Mouse (Mus musculus) spleen, adult 2 months (tissue): Measurements from ENCODE around the gene Serpinb3b. TPM values are rescaled to one million over a fixed set of nuclear protein-coding genes. Genes with fewer than 3 reads are reported as not detected.
"Not testable (repeated sequence)": the region's sequence is repeated elsewhere in the genome, so short reads cannot be mapped to it uniquely, and the experiment has no call there.

Source experiments
- DNase-seq, 2 experiments: peaks; one replicate each; pipeline versions ENCODE4 v3.0.0 to v3.0.0-alpha.2; 2012 to 2021; ENCODE audit warnings: low spot score in 2 of 2, low read depth in 1 of 2
- H3K27ac ChIP-seq: fragments of 200-500 bp; 2 replicates; pipeline ENCODE4 v1.5.1; 2012; ENCODE audit warnings: low read length, inconsistent platforms; ENCODE audit not compliant: insufficient read depth
- H3K27me3 ChIP-seq: fragments of 200-500 bp; 2 replicates; pipeline ENCODE4 v1.6.1; 2012; ENCODE audit warnings: mild to moderate bottlenecking, moderate library complexity, low read length, inconsistent platforms; ENCODE audit not compliant: control insufficient read depth, insufficient read depth
- H3K36me3 ChIP-seq: fragments of 200-500 bp; 2 replicates; pipeline ENCODE4 v1.6.1; 2012; ENCODE audit warnings: mild to moderate bottlenecking, low read length, inconsistent platforms; ENCODE audit not compliant: control insufficient read depth, insufficient read depth
- H3K4me1 ChIP-seq: fragments of 200-500 bp; 2 replicates; pipeline ENCODE4 v1.6.1; 2011; ENCODE audit warnings: inconsistent platforms; ENCODE audit not compliant: control insufficient read depth, insufficient read depth, insufficient read length
- H3K4me3 ChIP-seq: fragments of 200-500 bp; 2 replicates; pipeline ENCODE4 v1.5.1; 2011; ENCODE audit warnings: mild to moderate bottlenecking, inconsistent platforms; ENCODE audit not compliant: insufficient read depth, insufficient read length; ENCODE audit errors: extremely low read depth
- CTCF ChIP-seq: fragments of 200-500 bp; IDR thresholded peaks from 2 replicates; pipeline ENCODE4 v1.5.1; 2011; ENCODE audit warnings: mild to moderate bottlenecking, inconsistent platforms; ENCODE audit not compliant: insufficient read depth, insufficient read length, insufficient replicate concordance; ENCODE audit errors: extremely low read depth
- WGBS: fragments of 180-500 bp; shearing (Covaris S2); methylation state at CpG from one replicate; pipeline ENCODE4 v1.1.7; 2018; 5-methylcytosine and 5-hydroxymethylcytosine counted together
- polyA plus RNA-seq: library from polyadenylated mRNA; depleted of rRNA; stranded (reverse); fragments of >200 nt; gene quantifications from 2 replicates; pipeline ENCODE4 v1.2.3, GENCODE M21; 2012; rRNA removed

Serpinb3b gene
- not detected in 2 replicates for polyA plus RNA-seq

DNA sequence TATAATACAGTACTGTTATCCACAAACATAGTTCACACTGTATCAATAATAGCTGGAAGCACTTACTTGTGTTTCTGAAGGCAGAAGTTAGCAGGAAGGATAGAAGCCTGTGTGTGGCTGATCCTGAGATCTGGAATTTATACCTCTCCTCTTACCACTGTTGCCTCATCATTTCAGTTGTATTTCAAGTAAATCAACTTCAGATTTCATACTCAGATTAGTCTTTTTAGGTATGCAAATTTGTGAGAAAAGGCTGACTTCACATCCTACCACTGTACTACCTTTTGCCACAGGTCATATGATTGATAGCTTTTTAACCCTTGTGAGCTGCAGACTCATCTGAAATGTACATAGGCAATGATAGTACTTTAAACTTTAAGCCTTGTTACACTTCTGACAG lies at the start of gene Serpinb3b, which contains the start of gene Serpinb3c:
TSS of gene Serpinb3b (minus strand) at position 101 of the 400 bp plus-strand sequence.
TSS of gene Serpinb3c (minus strand) at position 111 of the 400 bp plus-strand sequence.
- H3K4me3 ChIP-seq, H3K36me3 ChIP-seq, DNase-seq, H3K4me1 ChIP-seq, H3K27me3 ChIP-seq, H3K27ac ChIP-seq: not testable (repeated sequence)

DNA sequence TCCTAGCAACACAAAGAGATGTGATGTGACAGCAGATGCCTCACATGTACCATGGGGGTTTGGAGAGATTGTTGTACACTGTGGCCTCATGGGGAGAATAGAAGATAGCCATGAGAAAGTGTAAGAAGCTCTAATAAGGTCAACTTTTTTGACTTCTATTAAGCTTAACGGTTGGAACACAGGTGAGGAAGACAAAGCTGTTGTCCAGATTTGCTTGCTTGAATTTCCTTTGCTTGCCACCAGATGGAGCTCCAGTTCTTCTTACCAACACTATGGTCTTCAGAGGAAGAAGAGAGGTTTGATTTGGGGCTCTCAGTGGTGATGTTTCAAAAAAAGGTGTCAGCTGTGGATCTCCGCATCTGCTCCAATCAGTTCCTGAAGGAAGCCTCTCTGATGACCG lies 35.0 kb downstream of the Serpinb3b start:
- H3K27me3 ChIP-seq, H3K4me1 ChIP-seq, H3K36me3 ChIP-seq, H3K27ac ChIP-seq, H3K4me3 ChIP-seq: not testable (repeated sequence)
- peak in 1 of 2 experiments; percentile 8 for DNase-seq
- WGBS = 38% methylated on average over 3 of the region's 3 CpGs
- TF ChIP-seq CTCF = peak; percentile 26; the same call in 1 of the 2 replicates

DNA sequence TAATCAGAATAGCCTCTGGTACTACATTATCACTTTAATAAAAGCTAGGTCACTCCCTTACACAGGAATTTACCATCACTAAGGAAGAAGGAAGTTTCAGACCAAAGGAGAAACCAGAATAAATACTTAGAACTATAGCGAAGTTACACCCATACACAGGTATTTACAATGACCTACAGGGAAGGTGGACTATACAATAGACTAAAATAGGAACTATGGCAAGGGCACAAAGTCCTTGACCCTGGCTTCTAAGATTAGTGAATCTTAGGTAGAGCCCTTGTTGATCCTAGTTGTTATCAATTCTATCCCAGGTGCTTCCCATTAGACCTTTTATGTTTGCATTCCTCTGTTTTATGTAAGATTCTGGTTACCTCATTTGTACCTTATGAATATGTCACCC lies 60.9 kb downstream of the Serpinb3b start:
- WGBS = 85% methylated on average over 1 of the region's 1 CpGs
- H3K27me3 ChIP-seq, H3K36me3 ChIP-seq, H3K4me1 ChIP-seq, H3K4me3 ChIP-seq, DNase-seq, H3K27ac ChIP-seq: not testable (repeated sequence)

DNA sequence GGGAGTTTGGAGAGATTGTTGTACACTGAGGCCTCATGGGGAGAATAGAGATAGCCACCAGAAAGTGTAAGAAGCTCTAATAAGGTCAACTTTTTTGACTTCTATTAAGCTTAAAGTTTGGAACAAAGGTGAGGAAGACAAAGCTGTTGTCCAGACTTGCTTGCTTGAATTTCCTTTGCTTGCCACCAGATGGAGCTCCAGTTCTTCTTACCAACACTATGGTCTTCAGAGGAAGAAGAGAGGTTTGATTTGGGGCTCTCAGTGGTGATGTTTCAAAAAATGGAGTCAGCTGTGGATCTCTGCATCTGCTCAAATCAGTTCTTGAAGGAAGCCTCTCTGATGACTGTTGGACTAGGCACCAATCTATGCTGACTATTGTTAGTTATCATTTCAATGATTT lies 150.7 kb downstream of the Serpinb3b start:
- H3K27ac ChIP-seq, H3K4me1 ChIP-seq, H3K27me3 ChIP-seq, H3K4me3 ChIP-seq, H3K36me3 ChIP-seq, DNase-seq: not testable (repeated sequence)

Other genes with a start within 250 kb of the Serpinb3b start
- gene Serpinb3a, start 226.1 kb downstream of the Serpinb3b start, polyA plus RNA-seq = not detected in 2 replicates
- not detected in 2 replicates for gene Serpinb3d, start 194.9 kb downstream of the Serpinb3b start, polyA plus RNA-seq
- gene Serpinb3c, start within 50 bp of the Serpinb3b start, polyA plus RNA-seq = not detected in 2 replicates
- not detected in 2 replicates for gene Serpinb11, start 82.8 kb upstream of the Serpinb3b start, polyA plus RNA-seq
- gene Serpinb7, start 121.3 kb upstream of the Serpinb3b start, polyA plus RNA-seq = 0.07 and 0.15 TPM in 2 replicates
- 0.64 and 1.3 TPM in 2 replicates for gene Serpinb2, start 233.1 kb upstream of the Serpinb3b start, polyA plus RNA-seq